Mouse (Mus musculus) left cerebral cortex, postnatal 36 days (tissue): Measurements from ENCODE around the gene Gm6401. TPM values are rescaled to one million over a fixed set of nuclear protein-coding genes. Genes with fewer than 3 reads are reported as not detected.
"Not testable (repeated sequence)": the region's sequence is repeated elsewhere in the genome, so short reads cannot be mapped to it uniquely, and the experiment has no call there.

Source experiments
- DNase-seq, 2 experiments: peaks; one replicate each; pipeline ENCODE4 v3.0.0; 2021 to 2022; ENCODE audit warnings: low spot score in 2 of 2, mixed read lengths in 1 of 2
- intact Hi-C: fragments of 180-260 bp; cut with DNase I; formaldehyde crosslinking; loops from one replicate; pipeline ENCODE4 v1.15.1; 2025
- total RNA-seq, 2 experiments: library from RNA; stranded (reverse); gene quantifications; 2 replicates each; pipeline ENCODE4 v1.2.3; 2021

Gm6401 gene
- not detected for total RNA-seq

GRCm38 (mm10) chr14:41967827-41968226, at the start of gene Gm6401:
Gene Gm6401, minus strand, starts transcription at chr14:41967927.
- intact Hi-C loops, DNase-seq: not testable (repeated sequence)

- intact Hi-C loops, DNase-seq: not testable (repeated sequence)
Observed at GRCm38 (mm10) chr14:41983225-41983624, 15.5 kb upstream of the Gm6401 start, which contains the start of gene Gm3543. Gene Gm3543, minus strand, starts transcription at chr14:41983325.

GRCm38 (mm10) chr14:41968596-41968995, 869 bp upstream of the Gm6401 start:
- intact Hi-C loops, DNase-seq: not testable (repeated sequence)

GRCm38 (mm10) chr14:41964095-41964494, 3.6 kb downstream of the Gm6401 start:
- intact Hi-C loops, DNase-seq: not testable (repeated sequence)

- intact Hi-C loops = not testable (repeated sequence)
Observed at GRCm38 (mm10) chr14:41943695-41944094, 24.0 kb downstream of the Gm6401 start, which contains the start of gene 1700024B05Rik. Gene 1700024B05Rik, plus strand, starts transcription at chr14:41943995.

GRCm38 (mm10) chr14:41924649-41925048, 43.1 kb downstream of the Gm6401 start, which contains the start of gene 1700049E17Rik1:
Gene 1700049E17Rik1, plus strand, starts transcription at chr14:41924949.
- DNase-seq, intact Hi-C loops: not testable (repeated sequence)

More at GRCm38 (mm10) chr14:41943695-41944094, 24.0 kb downstream of the Gm6401 start, which contains the start of gene 1700024B05Rik:
- not testable (repeated sequence) for DNase-seq

Other genes starting within 250 kb of the Gm6401 start
- not detected for gene Gm7929, start 217.3 kb downstream of the Gm6401 start, total RNA-seq
- gene Gm47189, start 195.5 kb downstream of the Gm6401 start, total RNA-seq = not detected
- not detected for gene Gm7980, start 60.6 kb downstream of the Gm6401 start, total RNA-seq
- not detected for gene 1700049E17Rik1, start 43.0 kb downstream of the Gm6401 start, total RNA-seq
- gene 1700024B05Rik, start 23.9 kb downstream of the Gm6401 start, total RNA-seq = not detected
- 1 to 10 TPM; 1.4 to 2.3 TPM for gene Gm3543, start 15.4 kb upstream of the Gm6401 start, total RNA-seq
- not detected for gene Gm7951, start 149.4 kb upstream of the Gm6401 start, total RNA-seq
- not detected for gene Gm17027, start 194.7 kb upstream of the Gm6401 start, total RNA-seq
- gene Gm3573, start 222.9 kb upstream of the Gm6401 start, total RNA-seq = 1 to 10 TPM; 1.7 to 1.8 TPM